Mouse (Mus musculus) midbrain, postnatal 0 days (tissue): Measurements from ENCODE around the gene Scg3. TPM values are rescaled to one million over a fixed set of nuclear protein-coding genes. Genes with fewer than 3 reads are reported as not detected.
"Not testable (repeated sequence)": the region's sequence is repeated elsewhere in the genome, so short reads cannot be mapped to it uniquely, and the experiment has no call there.

Experiments
- ATAC-seq: fragments of 200-750 bp; cut with Nextera tagmentation; 2 replicates; pipeline ENCODE4 v1.8.0; 2017; ENCODE audit warnings: moderate number of reproducible peaks, mild to moderate bottlenecking, moderate TSS enrichment, moderate library complexity; ENCODE audit not compliant: low FRiP score
- DNase-seq: peaks from one replicate; pipeline ENCODE4 v3.0.0-alpha.2; 2015; ENCODE audit warnings: low spot score
- H3K27ac ChIP-seq: fragments of 300-500 bp; sonication (generic); 2 replicates; pipeline ENCODE4 v1.5.1; 2014; ENCODE audit warnings: low read depth, mild to moderate bottlenecking, low read length, mixed read lengths
- H3K27me3 ChIP-seq: fragments of 300-500 bp; sonication (generic); 2 replicates; pipeline ENCODE4 v1.6.1; 2014; ENCODE audit warnings: low read length, control low read depth, mixed read lengths; ENCODE audit not compliant: insufficient read depth
- H3K36me3 ChIP-seq: fragments of 300-500 bp; sonication (generic); 2 replicates; pipeline ENCODE4 v1.6.1; 2014; ENCODE audit warnings: low read length, control low read depth, mixed read lengths; ENCODE audit not compliant: insufficient read depth
- H3K4me1 ChIP-seq: fragments of 300-500 bp; sonication (generic); 2 replicates; pipeline ENCODE4 v1.6.1; 2014; ENCODE audit warnings: mild to moderate bottlenecking, control low read depth, antibody characterized with exemption, low read length, mixed read lengths; ENCODE audit not compliant: insufficient read depth
- H3K4me2 ChIP-seq: fragments of 300-500 bp; sonication (generic); 2 replicates; pipeline ENCODE4 v1.6.1; 2014; ENCODE audit warnings: low read depth, mild to moderate bottlenecking, low read length, mixed read lengths; ENCODE audit not compliant: poor library complexity, severe bottlenecking
- H3K4me3 ChIP-seq: fragments of 300-500 bp; sonication (generic); 2 replicates; pipeline ENCODE4 v1.5.1; 2014; ENCODE audit warnings: low read depth, mild to moderate bottlenecking, low read length, moderate library complexity
- H3K9ac ChIP-seq: fragments of 300-500 bp; sonication (generic); replicated peaks from 2 replicates; pipeline ENCODE4 v1.6.1; 2014; ENCODE audit warnings: mild to moderate bottlenecking, low read length, moderate library complexity, mixed read lengths; ENCODE audit not compliant: poor library complexity, severe bottlenecking
- H3K9me3 ChIP-seq: fragments of 300-500 bp; sonication (generic); 2 replicates; pipeline ENCODE4 v1.6.1; 2016; ENCODE audit warnings: low read length, control low read depth
- CTCF ChIP-seq: IDR thresholded peaks from 2 replicates; pipeline ENCODE4 v1.5.1; 2016; ENCODE audit warnings: antibody characterized with exemption, mild to moderate bottlenecking
- WGBS: fragments of 180-500 bp; shearing (Covaris S2); extraction: QIAGEN DNeasy Blood & Tissue Kit; methylation state at CpG from one replicate; pipeline ENCODE4 v1.1.7; 2014; 5-methylcytosine and 5-hydroxymethylcytosine counted together
- polyA plus RNA-seq: library from polyadenylated mRNA; unstranded; fragments of >200 nt; fragmentation: Nextera tagmentation; extraction: Ambion mirVana; gene quantifications from 2 replicates; pipeline ENCODE4 v1.2.1, GENCODE M21; 2015
- total RNA-seq: library from RNA; depleted of rRNA; stranded (reverse); fragments of >200 nt; gene quantifications from 2 replicates; pipeline ENCODE4 v1.2.3, GENCODE M21; 2014

Gene Scg3
- total and polyA plus RNA-seq, 2 experiments from 2014 or later: 115 to 139 TPM

DNA sequence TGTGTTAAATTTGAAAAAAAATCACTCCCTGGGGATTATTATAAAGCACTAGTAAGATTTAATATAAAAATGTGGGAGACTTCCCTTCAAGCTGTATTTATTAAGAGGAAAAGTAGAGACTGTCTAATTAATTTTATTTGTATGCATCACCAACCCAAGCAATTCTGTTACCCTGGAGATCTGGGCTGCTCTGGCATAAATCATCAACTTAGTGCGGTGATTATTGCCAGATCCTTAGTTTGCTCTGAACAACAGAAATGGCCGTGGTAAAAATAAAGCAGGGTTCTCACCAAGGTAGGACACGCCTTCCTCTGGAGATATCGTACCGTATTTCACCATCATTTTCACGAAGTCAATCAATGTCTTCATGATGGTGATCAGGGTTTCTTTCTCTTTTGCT, 18.5 kb downstream of the Scg3 start:
- no peak overlapping the region for H3K4me3 ChIP-seq

DNA sequence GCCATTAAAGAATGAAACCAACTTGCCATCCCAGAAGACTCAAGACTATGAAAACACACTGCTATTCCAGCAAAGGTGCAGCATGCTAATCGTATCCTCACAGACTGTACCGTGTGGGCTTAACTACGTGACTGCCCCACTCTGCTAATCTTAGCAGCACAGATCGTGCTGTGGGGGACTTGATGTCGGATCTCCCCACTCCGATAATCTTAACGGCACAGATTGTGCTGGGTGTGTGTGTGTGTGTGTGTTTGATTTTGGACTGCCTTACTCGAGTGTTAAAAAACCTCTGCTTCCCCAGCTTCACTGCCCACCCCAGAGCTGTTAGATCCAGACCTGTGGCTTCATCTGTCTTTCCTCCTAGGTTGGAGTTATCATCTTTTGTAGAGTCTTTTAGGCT, 22.9 kb downstream of the Scg3 start:
- Histone ChIP-seq H3K4me3 (no peak overlapping the region), H3K4me1 (no peaks in the 10 kb centered on the region), H3K27ac (no peak overlapping the region), H3K9me3 (no peaks in the 10 kb centered on the region), H3K36me3 (peaks cover 46% of the 10 kb centered on the region), H3K9ac (no peak overlapping the region), H3K27me3 (no peaks in the 10 kb centered on the region), H3K4me2 (no peak overlapping the region)
- no peak for TF ChIP-seq CTCF
- ATAC-seq: no peak
- DNase-seq: no peak
- 92% methylated on average over 8 of the region's 8 CpGs for WGBS

More for the DNA sequence above, 18.5 kb downstream of the Scg3 start:
- 89% methylated on average over 6 of the region's 6 CpGs for WGBS
- TF ChIP-seq CTCF: no peak
- Histone ChIP-seq H3K4me1 (no peaks in the 10 kb centered on the region), H3K9ac (no peak overlapping the region), H3K36me3 (peaks cover 53% of the 10 kb centered on the region), H3K9me3 (no peaks in the 10 kb centered on the region), H3K27ac (no peak overlapping the region), H3K27me3 (no peaks in the 10 kb centered on the region), H3K4me2 (no peak overlapping the region)
- ATAC-seq: no peak
- DNase-seq: peak; percentile 42

DNA sequence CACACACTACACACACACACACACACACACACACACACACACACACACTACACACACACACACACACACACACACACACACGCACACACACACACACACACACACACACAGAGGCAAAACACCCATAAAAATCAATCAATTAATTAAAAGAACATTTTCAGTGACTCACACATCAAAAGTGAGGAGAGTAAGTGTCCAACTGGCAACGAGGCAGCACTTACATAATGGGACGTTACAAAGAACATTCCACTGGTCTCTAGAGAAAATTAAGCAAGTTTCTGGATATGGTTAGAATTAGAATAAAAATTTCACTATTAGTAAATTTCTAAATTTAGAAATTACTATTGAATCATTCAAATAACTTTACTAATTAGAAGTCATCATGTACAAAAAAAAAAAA, 27.4 kb downstream of the Scg3 start:
- not testable (repeated sequence) for ATAC-seq, H3K4me2 ChIP-seq, H3K9ac ChIP-seq, DNase-seq, H3K4me1 ChIP-seq, H3K27me3 ChIP-seq, H3K27ac ChIP-seq, H3K9me3 ChIP-seq, H3K4me3 ChIP-seq
- WGBS: 83% methylated on average over 3 of the region's 3 CpGs
- peaks cover 44% of the 10 kb centered on the region for H3K36me3 ChIP-seq

DNA sequence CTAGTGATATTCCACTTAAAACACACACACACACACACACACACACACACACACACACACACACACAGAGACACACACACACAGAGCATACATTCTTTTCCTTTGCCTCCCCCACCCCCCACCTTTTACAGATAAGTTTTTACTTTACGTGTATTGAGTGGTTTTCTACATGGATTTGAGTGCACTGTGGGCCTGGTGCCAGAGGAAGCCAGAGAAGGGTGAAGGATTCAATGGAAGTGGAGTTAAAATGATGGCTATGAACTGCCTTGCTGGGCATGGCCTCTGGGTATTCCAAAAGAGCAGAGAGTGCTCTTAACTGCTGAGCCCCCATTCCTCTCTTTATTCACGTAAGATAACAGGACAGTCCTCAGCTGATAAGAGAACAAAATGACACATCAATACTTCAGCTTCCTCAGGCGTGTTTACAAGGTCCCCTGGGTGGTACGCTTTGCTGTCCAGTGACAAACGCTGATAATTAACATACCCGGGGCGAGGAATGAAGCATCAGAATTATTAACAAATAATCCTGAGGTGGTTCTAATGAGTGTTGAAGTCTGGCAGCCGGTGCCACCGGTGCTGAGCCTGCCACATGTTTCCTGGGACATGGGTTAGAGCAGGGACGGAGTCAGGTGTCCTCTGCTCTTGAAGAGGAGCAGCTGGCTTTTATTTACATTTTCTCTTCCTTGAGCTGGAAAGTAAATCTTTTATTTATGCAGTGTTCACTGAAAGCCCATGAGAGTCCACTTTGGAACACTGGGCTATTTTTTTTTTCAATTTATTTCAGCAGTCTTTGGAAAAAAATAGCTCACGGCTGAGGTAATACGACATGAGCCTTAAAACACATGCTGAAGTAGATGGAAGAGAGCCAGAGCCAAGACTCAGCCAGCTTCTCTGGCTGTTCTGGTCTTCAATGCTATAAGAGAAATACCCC, 29.6 kb downstream of the Scg3 start:
- DNase-seq: no peak
- ATAC-seq: no peak
- H3K9ac ChIP-seq: no peak overlapping the region
- TF ChIP-seq CTCF: no peak
- WGBS: 47% methylated on average over 12 of the region's 12 CpGs
- H3K4me2 ChIP-seq: no peak overlapping the region
- no peaks in the 10 kb centered on the region for H3K9me3 ChIP-seq
- no peaks in the 10 kb centered on the region for H3K27me3 ChIP-seq
- H3K4me3 ChIP-seq: no peak overlapping the region
- peaks cover 35% of the 10 kb centered on the region for H3K36me3 ChIP-seq
- no peak overlapping the region for H3K27ac ChIP-seq
- no peaks in the 10 kb centered on the region for H3K4me1 ChIP-seq

DNA sequence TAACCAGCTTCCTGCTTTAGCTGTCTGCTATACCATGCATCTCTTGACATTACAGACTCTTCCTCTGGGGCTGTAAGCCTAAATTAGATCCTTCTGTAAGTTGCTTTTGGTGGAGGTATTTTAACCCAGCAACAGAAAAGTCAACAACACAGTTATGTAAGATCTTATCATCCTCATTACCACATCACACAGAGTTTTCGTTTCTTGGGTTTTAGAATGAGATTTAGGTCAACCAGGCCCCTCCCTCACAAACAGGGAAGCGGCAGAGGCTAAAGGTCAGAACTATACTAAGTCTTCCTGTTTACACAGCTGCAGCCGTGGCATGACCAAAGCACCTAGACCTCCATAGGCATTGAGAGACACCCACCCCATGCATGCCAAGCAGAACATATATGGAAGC, 38.5 kb downstream of the Scg3 start:
- WGBS: 80% methylated on average over 3 of the region's 3 CpGs
- DNase-seq (no peak), ATAC-seq (no peak)
- no peak overlapping the region for H3K4me3 ChIP-seq
- no peaks in the 10 kb centered on the region for H3K27me3 ChIP-seq
- H3K36me3 ChIP-seq: peaks cover 50% of the 10 kb centered on the region
- H3K9me3 ChIP-seq: no peaks in the 10 kb centered on the region
- no peak overlapping the region for H3K27ac ChIP-seq
- H3K9ac ChIP-seq: no peak overlapping the region
- no peak overlapping the region for H3K4me2 ChIP-seq
- no peak for TF ChIP-seq CTCF
- no peaks in the 10 kb centered on the region for H3K4me1 ChIP-seq

DNA sequence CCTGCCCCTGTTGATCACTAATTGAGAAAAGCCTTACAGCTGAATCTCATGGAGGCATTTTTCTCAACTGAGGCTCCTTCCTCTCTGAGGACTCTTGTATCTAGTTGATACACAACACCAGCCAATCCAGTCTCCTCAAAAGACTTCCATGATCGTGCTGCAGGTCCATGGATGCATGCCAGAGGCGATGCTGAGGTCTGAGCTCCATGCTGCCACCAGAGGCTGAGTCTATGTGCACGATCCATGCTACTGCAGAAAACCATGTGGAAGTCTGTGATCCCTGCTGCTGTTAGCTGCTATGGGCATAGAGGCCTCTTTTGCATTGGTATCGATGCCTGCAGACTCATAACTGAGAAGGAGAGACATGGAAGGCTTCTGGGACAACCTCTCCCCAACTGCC, 49.6 kb downstream of the Scg3 start:
- Histone ChIP-seq H3K4me1 (no peaks in the 10 kb centered on the region), H3K27ac (no peak overlapping the region), H3K27me3 (no peaks in the 10 kb centered on the region), H3K9ac (no peak overlapping the region), H3K36me3 (peaks cover 3% of the 10 kb centered on the region; the same call in 1 of the 2 replicates), H3K9me3 (no peaks in the 10 kb centered on the region), H3K4me3 (no peak overlapping the region), H3K4me2 (no peak overlapping the region)
- 79% methylated on average over 4 of the region's 4 CpGs for WGBS
- no peak; the same call in 1 of the 2 replicates for TF ChIP-seq CTCF
- DNase-seq (peak; percentile 33), ATAC-seq (no peak)
